Mouse (Mus musculus) limb, embryonic 14.5 days (tissue): ENCODE results near the gene Rad51b. TPM values are rescaled to one million over a fixed set of nuclear protein-coding genes. Genes with fewer than 3 reads are reported as not detected.
A peak's percentile ranks its signal among the peaks of the same experiment; 100 is the strongest.

ENCODE experiments used
- ATAC-seq: fragments of 200-750 bp; cut with Nextera tagmentation; 2 replicates; pipeline ENCODE4 v1.8.0; 2017; ENCODE audit warnings: low read depth, moderate number of reproducible peaks, moderate TSS enrichment; ENCODE audit not compliant: low FRiP score
- DNase-seq: peaks from one replicate; pipeline ENCODE4 v3.0.0-alpha.2; 2015; ENCODE audit warnings: low spot score
- H3K27ac ChIP-seq: fragments of 300-500 bp; sonication (generic); replicated peaks from 2 replicates; pipeline ENCODE4 v1.5.1; 2014; ENCODE audit warnings: low read depth, mild to moderate bottlenecking, low read length, moderate library complexity, mixed read lengths
- H3K27me3 ChIP-seq: fragments of 300-500 bp; sonication (generic); 2 replicates; pipeline ENCODE4 v1.6.1; 2014; ENCODE audit warnings: low read length, mixed read lengths; ENCODE audit not compliant: control insufficient read depth, insufficient read depth
- H3K36me3 ChIP-seq: fragments of 300-500 bp; sonication (generic); 2 replicates; pipeline ENCODE4 v1.6.1; 2014; ENCODE audit warnings: mild to moderate bottlenecking, low read length, moderate library complexity, mixed read lengths; ENCODE audit not compliant: control insufficient read depth, insufficient read depth
- H3K4me1 ChIP-seq: fragments of 300-500 bp; sonication (generic); 2 replicates; pipeline ENCODE4 v1.6.1; 2014; ENCODE audit warnings: antibody characterized with exemption, low read length, mixed read lengths; ENCODE audit not compliant: control insufficient read depth, insufficient read depth
- H3K4me2 ChIP-seq: fragments of 300-500 bp; sonication (generic); replicated peaks from 2 replicates; pipeline ENCODE4 v1.6.1; 2014; ENCODE audit warnings: low read depth, mild to moderate bottlenecking, low read length, moderate library complexity; ENCODE audit not compliant: severe bottlenecking
- H3K4me3 ChIP-seq: fragments of 300-500 bp; sonication (generic); replicated peaks from 2 replicates; pipeline ENCODE4 v1.5.1; 2014; ENCODE audit warnings: low read length
- H3K9ac ChIP-seq: fragments of 300-500 bp; sonication (generic); 2 replicates; pipeline ENCODE4 v1.6.1; 2014; ENCODE audit warnings: mild to moderate bottlenecking, low read depth, low read length, moderate library complexity; ENCODE audit not compliant: severe bottlenecking
- H3K9me3 ChIP-seq: fragments of 300-500 bp; sonication (generic); 2 replicates; pipeline ENCODE4 v1.6.1; 2016; ENCODE audit warnings: low read length; ENCODE audit not compliant: control insufficient read depth
- POLR2A ChIP-seq: fragments of 200-500 bp; IDR thresholded peaks from 2 replicates; pipeline ENCODE4 v1.8.0; 2012; ENCODE audit warnings: inconsistent platforms, mild to moderate bottlenecking, moderate library complexity, borderline replicate concordance; ENCODE audit not compliant: insufficient read depth, insufficient read length; ENCODE audit errors: extremely low read depth
- WGBS: fragments of 180-500 bp; shearing (Covaris S2); extraction: QIAGEN DNeasy Blood & Tissue Kit; methylation state at CpG from one replicate; pipeline ENCODE4 v1.1.7; 2014; 5-methylcytosine and 5-hydroxymethylcytosine counted together
- polyA plus RNA-seq, 2 experiments: library from polyadenylated mRNA; depleted of rRNA in 1 of 2; stranded (reverse) in 1 of 2; unstranded in 1 of 2; fragments of >200 nt; fragmentation: Nextera tagmentation in 1 of 2; extraction: Ambion mirVana in 1 of 2; gene quantifications; 2 replicates each; pipeline versions ENCODE4 v1.2.1 to v1.2.3; 2012 to 2014

The Rad51b gene
- polyA plus RNA-seq, 2 experiments: 3.2 to 5.7 TPM

DNA sequence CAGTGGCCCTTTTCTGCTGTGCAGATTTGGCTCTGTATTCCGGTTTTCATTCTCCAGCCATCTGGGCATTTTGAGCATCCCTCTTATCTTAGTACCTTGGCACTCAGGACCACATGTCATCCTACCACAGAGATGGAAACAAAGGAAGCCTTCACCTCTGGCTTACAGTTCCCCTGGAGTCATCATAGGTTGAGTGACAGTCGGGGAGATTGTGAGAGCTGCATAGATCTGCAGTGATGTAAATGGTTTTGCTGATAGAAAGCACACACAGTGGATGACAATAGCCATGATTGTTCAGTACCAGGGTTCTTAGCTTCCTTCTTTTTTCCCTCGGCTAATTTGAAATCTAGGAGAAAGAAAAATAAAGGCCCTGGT, 383.6 kb downstream of the Rad51b start:
- Histone ChIP-seq H3K9me3 (no peaks in the 10 kb centered on the region), H3K36me3 (no peaks in the 10 kb centered on the region), H3K27ac (no peak overlapping the region), H3K4me1 (peaks cover 48% of the 10 kb centered on the region), H3K4me2 (no peak overlapping the region), H3K9ac (no peak overlapping the region), H3K27me3 (no peaks in the 10 kb centered on the region), H3K4me3 (no peak overlapping the region)
- 82% methylated on average over 3 of the region's 3 CpGs for WGBS
- TF ChIP-seq POLR2A: no peak
- DNase-seq (no peak), ATAC-seq (no peak)

DNA sequence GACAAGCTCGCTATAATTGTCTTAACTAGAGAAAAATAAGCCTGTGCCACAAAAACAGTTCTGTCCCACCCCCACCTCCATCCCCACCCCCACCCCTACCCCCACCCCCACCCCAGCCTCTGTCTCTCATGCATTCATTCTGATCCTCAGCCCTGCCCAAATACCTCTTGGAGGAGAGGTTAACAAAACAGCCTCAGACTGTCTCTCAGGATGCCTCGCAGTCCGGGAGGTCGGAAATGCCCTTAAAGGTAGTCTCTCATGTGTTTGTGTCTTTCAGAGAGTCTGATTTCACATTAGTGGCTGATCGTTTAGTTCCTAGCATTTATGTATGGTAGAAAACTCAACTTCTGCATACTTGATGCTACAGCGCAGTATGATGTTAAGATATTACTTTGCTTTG, 384.5 kb downstream of the Rad51b start:
- DNase-seq (no peak), ATAC-seq (no peak)
- no peak for TF ChIP-seq POLR2A
- peaks cover 44% of the 10 kb centered on the region for H3K4me1 ChIP-seq
- no peak overlapping the region for H3K27ac ChIP-seq
- no peak overlapping the region for H3K9ac ChIP-seq
- no peak overlapping the region for H3K4me3 ChIP-seq
- H3K9me3 ChIP-seq: no peaks in the 10 kb centered on the region
- WGBS: 83% methylated on average over 6 of the region's 6 CpGs
- H3K27me3 ChIP-seq: no peaks in the 10 kb centered on the region
- H3K36me3 ChIP-seq: no peaks in the 10 kb centered on the region
- H3K4me2 ChIP-seq: no peak overlapping the region

DNA sequence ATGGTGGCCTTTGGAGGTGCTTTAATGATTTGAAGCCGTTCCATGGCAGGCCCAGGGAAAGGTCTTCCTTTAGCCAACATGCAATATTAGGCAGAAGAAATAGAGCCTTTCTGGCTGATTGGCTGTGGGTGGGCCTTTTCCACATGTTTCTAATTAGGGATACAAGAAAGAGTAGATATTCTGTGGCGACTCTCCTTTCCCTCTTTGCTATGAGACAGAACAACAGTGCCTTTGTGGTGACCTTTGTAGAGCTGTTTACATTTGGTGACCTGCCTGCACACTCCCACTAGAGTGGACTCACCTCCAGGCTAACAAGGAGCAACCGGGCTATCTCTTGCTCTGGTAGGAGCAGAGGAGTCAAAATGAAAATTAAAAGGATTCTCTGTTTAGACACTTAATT, 386.3 kb downstream of the Rad51b start:
- Histone ChIP-seq H3K9me3 (no peaks in the 10 kb centered on the region), H3K9ac (no peak overlapping the region), H3K4me3 (no peak overlapping the region), H3K27me3 (no peaks in the 10 kb centered on the region), H3K4me1 (peaks cover 48% of the 10 kb centered on the region), H3K36me3 (no peaks in the 10 kb centered on the region), H3K4me2 (no peak overlapping the region), H3K27ac (peak overlapping the region; percentile 56)
- DNase-seq (peak; percentile 56), ATAC-seq (peak; percentile 56; the same call in 1 of the 2 replicates)
- TF ChIP-seq POLR2A: no peak
- 16% methylated on average over 3 of the region's 3 CpGs for WGBS

DNA sequence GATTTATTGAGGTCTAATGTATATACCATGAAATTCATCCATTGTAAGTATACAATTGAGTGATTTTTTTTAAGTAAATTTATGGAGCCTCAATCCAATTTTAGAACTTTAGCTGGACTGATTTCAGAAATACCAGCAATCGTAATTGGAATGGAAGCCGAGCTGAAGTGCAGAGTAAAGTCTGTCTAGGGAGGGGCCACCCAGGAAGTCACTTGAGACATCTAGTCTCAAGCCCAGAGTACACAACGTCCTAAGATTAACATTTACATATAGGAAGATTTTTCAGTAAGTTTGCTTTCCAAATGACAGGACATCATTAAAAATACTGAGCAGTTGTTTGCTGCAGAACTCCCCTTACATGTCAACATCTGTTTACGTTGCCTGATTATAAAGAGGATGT, 386.7 kb downstream of the Rad51b start:
- H3K36me3 ChIP-seq: no peaks in the 10 kb centered on the region
- ATAC-seq: no peak
- H3K27ac ChIP-seq: peak overlapping the region; percentile 56
- no peaks in the 10 kb centered on the region for H3K27me3 ChIP-seq
- H3K4me2 ChIP-seq: no peak overlapping the region
- 41% methylated on average over 4 of the region's 4 CpGs for WGBS
- H3K9me3 ChIP-seq: no peaks in the 10 kb centered on the region
- peaks cover 47% of the 10 kb centered on the region for H3K4me1 ChIP-seq
- no peak overlapping the region for H3K4me3 ChIP-seq
- no peak overlapping the region for H3K9ac ChIP-seq
- peak; percentile 36 for DNase-seq
- TF ChIP-seq POLR2A: no peak

DNA sequence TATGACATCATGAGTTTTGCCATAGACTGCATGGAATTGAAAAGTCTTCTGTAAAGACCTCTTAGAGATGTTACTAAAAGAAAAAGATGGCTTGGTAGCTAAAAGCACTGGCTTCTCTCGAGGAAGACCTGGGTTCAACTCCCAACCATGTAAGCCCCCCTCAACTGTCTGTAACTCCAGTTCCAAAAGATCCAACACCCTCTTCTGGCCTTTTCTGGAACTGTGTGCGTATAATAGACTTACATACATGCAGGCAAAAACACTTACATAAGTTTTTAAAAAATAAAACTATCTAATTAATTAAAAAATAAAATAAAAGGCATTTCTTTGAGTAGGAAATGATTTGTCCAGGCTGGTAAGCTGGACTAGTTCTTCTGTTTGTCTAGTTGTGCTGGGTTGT, 387.3 kb downstream of the Rad51b start:
- WGBS: 90% methylated on average over 2 of the region's 2 CpGs
- Histone ChIP-seq H3K4me2 (no peak overlapping the region), H3K9ac (no peak overlapping the region), H3K4me3 (no peak overlapping the region), H3K4me1 (peaks cover 41% of the 10 kb centered on the region), H3K9me3 (no peaks in the 10 kb centered on the region), H3K27me3 (no peaks in the 10 kb centered on the region), H3K36me3 (no peaks in the 10 kb centered on the region), H3K27ac (no peak overlapping the region; the same call in none of the 2 replicates)
- no peak for DNase-seq
- ATAC-seq: no peak
- no peak for TF ChIP-seq POLR2A
